14 mouse cellular contexts compared by ENCODE assay signal in the genomic region with DNA sequence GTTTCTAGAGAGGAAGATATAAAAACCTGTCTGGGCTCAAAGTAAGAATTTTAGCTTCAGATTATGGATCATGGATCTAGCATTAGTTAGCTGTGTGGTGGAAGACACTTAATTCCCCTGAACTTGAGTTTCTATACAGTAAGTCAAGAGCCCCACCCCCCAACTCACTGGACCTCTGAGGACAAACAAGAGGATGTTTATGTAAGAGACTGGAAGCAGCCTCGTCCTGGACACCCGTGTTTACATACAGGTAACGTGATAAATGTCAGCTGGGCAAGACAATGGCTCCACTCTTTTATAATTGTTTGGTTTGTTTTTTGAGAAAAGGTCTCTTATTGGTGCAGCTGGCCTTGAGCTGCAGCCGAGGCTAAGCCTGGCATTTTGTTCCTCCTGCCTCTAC.
"Had no signal": no experiment of that assay in that cellular context is flagged by ENCODE, and none has a peak within 500 bp of the region (broad histone marks: within the 10 kb centered on the region; RNA-seq: fewer than 3 reads in every experiment).

No protein-coding gene starts in this region.

- H3K36me3 ChIP-seq: liver, embryonic 13.5 days; liver, embryonic 15.5 days had no signal

- H3K9ac ChIP-seq: liver, embryonic 13.5 days; liver, embryonic 15.5 days; liver, postnatal 0 days; midbrain, embryonic 13.5 days; midbrain, embryonic 15.5 days; neural tube, embryonic 12.5 days; stomach, embryonic 15.5 days had no signal

- H3K4me3 ChIP-seq: liver, embryonic 13.5 days; liver, embryonic 15.5 days; midbrain, embryonic 13.5 days; midbrain, embryonic 15.5 days; neural tube, embryonic 12.5 days; stomach, embryonic 15.5 days had no signal

- DNase-seq: liver; liver, embryonic 13.5 days; liver, postnatal 0 days; right cerebral cortex, postnatal 14 days; thymus, adult 18-20 months; thymus, postnatal 14 days; thymus, postnatal 36 days had no signal

- H3K27me3 ChIP-seq: liver, embryonic 13.5 days; liver, embryonic 15.5 days; midbrain, embryonic 13.5 days; midbrain, embryonic 15.5 days; neural tube, embryonic 12.5 days; stomach, embryonic 15.5 days had no signal

- ATAC-seq: liver, postnatal 0 days; midbrain, embryonic 13.5 days; midbrain, embryonic 15.5 days had no signal

- H3K9me3 ChIP-seq: liver, embryonic 13.5 days; liver, embryonic 15.5 days; midbrain, embryonic 13.5 days; midbrain, embryonic 15.5 days; stomach, embryonic 15.5 days had no signal

- H3K4me2 ChIP-seq: liver, embryonic 11.5 days; liver, embryonic 13.5 days; liver, embryonic 15.5 days; midbrain, embryonic 11.5 days; midbrain, embryonic 13.5 days; midbrain, embryonic 15.5 days; neural tube, embryonic 12.5 days; stomach, embryonic 15.5 days had no signal

- H3K27ac ChIP-seq: liver, embryonic 13.5 days; liver, embryonic 15.5 days; midbrain, embryonic 13.5 days; midbrain, embryonic 15.5 days; neural tube, embryonic 12.5 days; stomach, embryonic 15.5 days had no signal

- H3K4me1 ChIP-seq: liver, embryonic 13.5 days; midbrain, embryonic 13.5 days; midbrain, embryonic 15.5 days; neural tube, embryonic 12.5 days; stomach, embryonic 15.5 days had no signal
